30 mouse cellular contexts compared by ENCODE assay signal in genomic region chr9:108395427-108395826, GRCm38 (mm10). TPM values are rescaled to one million over a fixed set of nuclear protein-coding genes. Genes with fewer than 3 reads are reported as not detected.
DNase-seq lines count a peak whose midpoint lies in the region; ATAC-seq and TF ChIP-seq lines count a peak whose summit lies in the region.
"Had no signal": no experiment of that assay in that cellular context is flagged by ENCODE, and none has a peak within 500 bp of the region (broad histone marks: within the 10 kb centered on the region; RNA-seq: fewer than 3 reads in every experiment).

No protein-coding gene starts in this region.

- dilution Hi-C loops in CH12.LX (cut with MboI; ENCODE audit: extremely low pct_ligation_motif_present, extremely low pct_unique_long_range_greater_than_20kb, low sequenced_read_pairs): no loop called here

- no peak for DNase-seq in liver, embryonic 13.5 days
- DNase-seq in liver, embryonic 11.5 days (ENCODE audit: low spot score): no peak
- no peak for DNase-seq in CH12.LX (ENCODE audit: extremely low read depth)
- no peak for DNase-seq in MEL (ENCODE audit: low read depth, low spot score)
- DNase-seq in adrenal gland, postnatal 25 days: no peak
- DNase-seq: adrenal gland, adult 8-10 months; adrenal gland, postnatal 14 days; B cell, adult 2 months; cerebellum, adult 11 months; cerebellum, adult 18-20 months; cerebellum, adult 8-10 months; cerebellum, adult 9-11 months; cerebellum, postnatal 14 days; cerebellum, postnatal 36 days; embryo, embryonic 11 days; forebrain, postnatal 0 days had no signal

- no peaks in the 10 kb centered on the region for H3K4me1 ChIP-seq in liver, embryonic 13.5 days (replicated peaks)
- no peaks in the 10 kb centered on the region for H3K4me1 ChIP-seq in liver, embryonic 11.5 days (replicated peaks; ENCODE audit: control insufficient read depth, insufficient read depth, low read length)
- H3K4me1 ChIP-seq in CH12.LX (ENCODE audit: control insufficient read depth in 1 of 2, insufficient read depth in 2 of 2) (no peaks in the 10 kb centered on the region), MEL (ENCODE audit: control insufficient read depth in 1 of 2, insufficient read depth in 2 of 2, low read length in 2 of 2) (peaks cover 0 to 3% of the 10 kb centered on the region in 2 experiments; a peak in 2 of 4 replicates)
- H3K4me1 ChIP-seq: embryonic facial prominence, embryonic 13.5 days; embryonic facial prominence, embryonic 15.5 days; forebrain, embryonic 15.5 days had no signal

- WGBS in liver, embryonic 13.5 days (ENCODE audit: insufficient replicate concordance): 83% methylated on average over 1 of the region's 1 CpGs
- 82% methylated on average over 1 of the region's 1 CpGs for WGBS in liver, embryonic 11.5 days

- in situ Hi-C loops in CH12.LX (cut with MboI; ENCODE audit: low pct_ligation_motif_present, low pct_unique_long_range_greater_than_20kb, low sequenced_read_pairs): no loop called here

- peak overlapping the region; percentile 10; the same call in 1 of the 2 replicates for H3K27ac ChIP-seq in liver, embryonic 13.5 days
- no peak overlapping the region for H3K27ac ChIP-seq in liver, embryonic 11.5 days (ENCODE audit: low read depth, low read length)
- H3K27ac ChIP-seq in CH12.LX (ENCODE audit: insufficient read depth, low read depth): no peak overlapping the region
- no peak overlapping the region for H3K27ac ChIP-seq in MEL (ENCODE audit: control insufficient read depth, low read depth, low read length)
- H3K27ac ChIP-seq: embryonic facial prominence, embryonic 13.5 days; embryonic facial prominence, embryonic 15.5 days; forebrain, embryonic 13.5 days; forebrain, embryonic 15.5 days had no signal

- no peak overlapping the region for H3K9ac ChIP-seq in liver, embryonic 13.5 days
- H3K9ac ChIP-seq in liver, embryonic 11.5 days (ENCODE audit: low read depth, low read length): no peak overlapping the region
- H3K9ac ChIP-seq in CH12.LX (ENCODE audit: insufficient read depth, low read depth) (no peak overlapping the region), MEL (ENCODE audit: control insufficient read depth, low read depth, low read length, poor library complexity, severe bottlenecking) (no peak overlapping the region)
- H3K9ac ChIP-seq: embryonic facial prominence, embryonic 13.5 days; embryonic facial prominence, embryonic 15.5 days; forebrain, embryonic 13.5 days; forebrain, embryonic 15.5 days; forebrain, postnatal 0 days had no signal

- peaks cover 33% of the 10 kb centered on the region for H3K36me3 ChIP-seq in liver, embryonic 13.5 days
- peaks cover 26% of the 10 kb centered on the region for H3K36me3 ChIP-seq in liver, embryonic 11.5 days (ENCODE audit: control insufficient read depth, insufficient read depth, low read length)
- H3K36me3 ChIP-seq in CH12.LX (replicated peaks in 1 of 2; ENCODE audit: control insufficient read depth in 1 of 2, insufficient read depth in 1 of 2, low read length in 1 of 2): peaks cover 15 to 31% of the 10 kb centered on the region in 2 experiments
- H3K36me3 ChIP-seq in MEL (ENCODE audit: control insufficient read depth in 1 of 2, insufficient read depth in 2 of 2, low read length in 2 of 2): no peaks in the 10 kb centered on the region

- H3K27me3 ChIP-seq in liver, embryonic 13.5 days: no peaks in the 10 kb centered on the region
- no peaks in the 10 kb centered on the region for H3K27me3 ChIP-seq in liver, embryonic 11.5 days (replicated peaks; ENCODE audit: control insufficient read depth, insufficient read depth, low read length)
- H3K27me3 ChIP-seq in CH12.LX (replicated peaks) (no peaks in the 10 kb centered on the region), MEL (ENCODE audit: control insufficient read depth in 1 of 2, insufficient read depth in 2 of 2, low read length in 2 of 2) (no peaks in the 10 kb centered on the region)
- H3K27me3 ChIP-seq: embryonic facial prominence, embryonic 13.5 days; embryonic facial prominence, embryonic 15.5 days; forebrain, embryonic 13.5 days; forebrain, embryonic 15.5 days; Patski had no signal

- no peak for TF ChIP-seq EP300 in CH12.LX (IDR thresholded peaks at IDR 0.05; ENCODE audit: low read length)
- TF ChIP-seq EP300 in MEL (IDR thresholded peaks at IDR 0.05; ENCODE audit: low read depth in 1 of 2, low read length in 2 of 2): no peak

- H3K4me2 ChIP-seq in liver, embryonic 13.5 days: no peak overlapping the region
- no peak overlapping the region for H3K4me2 ChIP-seq in liver, embryonic 11.5 days
- H3K4me2 ChIP-seq in CH12.LX (ENCODE audit: insufficient read depth, low read depth, poor library complexity, severe bottlenecking): no peak overlapping the region
- H3K4me2 ChIP-seq: embryonic facial prominence, embryonic 13.5 days; embryonic facial prominence, embryonic 15.5 days; forebrain, embryonic 13.5 days; forebrain, embryonic 15.5 days had no signal

- no peak for ATAC-seq in liver, embryonic 13.5 days (ENCODE audit: low read depth)
- ATAC-seq in liver, embryonic 11.5 days (replicated peaks; ENCODE audit: low FRiP score): no peak
- ATAC-seq: activated CD4-positive, CD25-positive, alpha-beta regulatory T cell, adult 4 months; CD4-positive, CD25-positive, alpha-beta regulatory T cell, adult 4 months; forebrain, embryonic 13.5 days; forebrain, embryonic 15.5 days; forebrain, postnatal 0 days; Patski had no signal

- no peak for TF ChIP-seq RAD21 in CH12.LX (IDR thresholded peaks at IDR 0.05; ENCODE audit: low read depth, low read length)
- no peak for TF ChIP-seq RAD21 in MEL (IDR thresholded peaks at IDR 0.05; ENCODE audit: low read depth, low read length)

- H3K79me2 ChIP-seq in CH12.LX (replicated peaks; ENCODE audit: control insufficient read depth, extremely low read depth, insufficient read depth, poor library complexity, severe bottlenecking) (no peaks in the 10 kb centered on the region), MEL (ENCODE audit: control insufficient read depth, insufficient read depth, low read length, poor library complexity) (no peaks in the 10 kb centered on the region)

- no peak overlapping the region for H3K4me3 ChIP-seq in liver, embryonic 13.5 days (replicated peaks)
- H3K4me3 ChIP-seq in liver, embryonic 11.5 days (ENCODE audit: low read depth, low read length): no peak overlapping the region
- H3K4me3 ChIP-seq in CH12.LX (replicated peaks in 1 of 3; ENCODE audit: low read depth in 2 of 3, low read length in 2 of 3, poor library complexity in 1 of 3) (no peak overlapping the region), MEL (ENCODE audit: control insufficient read depth in 1 of 2, insufficient read depth in 1 of 2, low read depth in 2 of 2, low read length in 2 of 2) (no peak overlapping the region)
- H3K4me3 ChIP-seq: embryonic facial prominence, embryonic 13.5 days; embryonic facial prominence, embryonic 15.5 days; forebrain, embryonic 13.5 days; forebrain, embryonic 15.5 days had no signal

- H3K9me3 ChIP-seq in liver, embryonic 13.5 days (replicated peaks): no peaks in the 10 kb centered on the region
- no peaks in the 10 kb centered on the region for H3K9me3 ChIP-seq in liver, embryonic 11.5 days (ENCODE audit: control insufficient read depth, low read length)
- H3K9me3 ChIP-seq in CH12.LX (replicated peaks; ENCODE audit: low read length) (no peaks in the 10 kb centered on the region), MEL (replicated peaks; ENCODE audit: insufficient read depth, low read length) (no peaks in the 10 kb centered on the region)
- H3K9me3 ChIP-seq: embryonic facial prominence, embryonic 13.5 days; embryonic facial prominence, embryonic 15.5 days; forebrain, embryonic 13.5 days; forebrain, embryonic 15.5 days; G1E had no signal

- TF ChIP-seq POLR2A in CH12.LX (IDR thresholded peaks at IDR 0.05; ENCODE audit: low read depth, low read length): no peak
- no peak for TF ChIP-seq POLR2A in MEL (IDR thresholded peaks at IDR 0.05; ENCODE audit: control insufficient read depth in 1 of 2, insufficient read depth in 1 of 2, low read depth in 1 of 2, low read length in 2 of 2, poor library complexity in 1 of 2)

- TF ChIP-seq CTCF in CH12.LX (conservative IDR thresholded peaks at IDR 0.05 in 1 of 2, IDR thresholded peaks at IDR 0.05 in 1 of 2; ENCODE audit: low read depth in 2 of 2, low read length in 2 of 2) (no peak), MEL (IDR thresholded peaks at IDR 0.05 in 2 of 3, conservative IDR thresholded peaks at IDR 0.05 in 1 of 3; ENCODE audit: control insufficient read depth in 1 of 3, insufficient read depth in 1 of 3, low read depth in 2 of 3, low read length in 3 of 3, poor library complexity in 1 of 3, severe bottlenecking in 1 of 3) (no peak)

RNA-seq across cellular contexts. Expression of gene 1700102P08Rik, which starts 2.8 kb away (rescaled TPM):
- polyA plus RNA-seq in liver, embryonic 13.5 days (2015; fragmentation: Nextera tagmentation; extraction: Ambion mirVana): 0.47 and 0.68 TPM in 2 replicates
- polyA plus RNA-seq in liver, embryonic 11.5 days (2014; fragmentation: Nextera tagmentation; extraction: Ambion mirVana): 0.81 and 1.3 TPM in 2 replicates
- total RNA-seq in CH12.LX (2012; rRNA removed): 0.21 TPM in 2 replicates
- total RNA-seq in CH12.LX (2014; rRNA removed): 0.59 TPM in 1 of 2 replicates, not detected in the other
- 0.26 TPM in 1 of 2 replicates, not detected in the other for polyA plus RNA-seq in CH12.LX (2012; ENCODE audit: insufficient read length, low read depth)
- total RNA-seq in MEL (2012; rRNA removed): 0.69 and 0.92 TPM in 2 replicates
- polyA plus RNA-seq in MEL (2012; ENCODE audit: insufficient read depth in 1 of 2, insufficient read length in 2 of 2, low read depth in 1 of 2, low replicate concordance in 2 of 2, missing spikeins in 1 of 2): 1 to 10 TPM in 1 of 2 experiments, not detected in 1; 1.0 TPM
- 1.5 and 1.7 TPM in 2 replicates for total RNA-seq in adrenal gland, postnatal 25 days (2021)
- total RNA-seq: common myeloid progenitor, adult 5-6 weeks had no signal

RNA-seq across cellular contexts. Expression of gene Ccdc36, which starts 32.9 kb away (rescaled TPM):
- 0.30 and 0.35 TPM in 2 replicates for polyA plus RNA-seq in liver, embryonic 13.5 days (2015; fragmentation: Nextera tagmentation; extraction: Ambion mirVana)
- polyA plus RNA-seq in liver, embryonic 11.5 days (2014; fragmentation: Nextera tagmentation; extraction: Ambion mirVana): 0.82 and 0.88 TPM in 2 replicates
- total RNA-seq in CH12.LX (2012; rRNA removed) (0.04 TPM in 2 replicates), CH12.LX (2014; rRNA removed) (0.13 and 0.20 TPM in 2 replicates), MEL (2012; rRNA removed) (not detected in 2 replicates)
- polyA plus RNA-seq in CH12.LX (2012; ENCODE audit: insufficient read length, low read depth) (0.13 TPM in 1 of 2 replicates, not detected in the other), MEL (2012; ENCODE audit: insufficient read depth in 1 of 2, insufficient read length in 2 of 2, low read depth in 1 of 2, low replicate concordance in 2 of 2, missing spikeins in 1 of 2) (not detected)
- not detected in 2 replicates for total RNA-seq in adrenal gland, postnatal 25 days (2021)
- total RNA-seq: adrenal gland, adult 18-20 months; adrenal gland, postnatal 14 days had no signal
- polyA plus RNA-seq: activated CD4-positive, CD25-positive, alpha-beta regulatory T cell, adult 4 months; G1E; Patski had no signal

RNA-seq across cellular contexts. Expression of gene BC048562, which starts 40.9 kb away (rescaled TPM):
- polyA plus RNA-seq in liver, embryonic 13.5 days (2015; fragmentation: Nextera tagmentation; extraction: Ambion mirVana): not detected in 2 replicates
- polyA plus RNA-seq in liver, embryonic 11.5 days (2014; fragmentation: Nextera tagmentation; extraction: Ambion mirVana): not detected in 2 replicates
- total RNA-seq in CH12.LX (2012; rRNA removed) (not detected in 2 replicates), CH12.LX (2014; rRNA removed) (not detected in 2 replicates), MEL (2012; rRNA removed) (not detected in 2 replicates)
- polyA plus RNA-seq in CH12.LX (2012; ENCODE audit: insufficient read length, low read depth) (not detected in 2 replicates), MEL (2012; ENCODE audit: insufficient read depth in 1 of 2, insufficient read length in 2 of 2, low read depth in 1 of 2, low replicate concordance in 2 of 2, missing spikeins in 1 of 2) (not detected)
- not detected in 2 replicates for total RNA-seq in adrenal gland, postnatal 25 days (2021)
- total RNA-seq: adrenal gland, adult 18-20 months; adrenal gland, adult 8-10 months; adrenal gland, postnatal 14 days; adrenal gland, postnatal 4 days; common myeloid progenitor, adult 5-6 weeks; forebrain, postnatal 0 days had no signal
- polyA plus RNA-seq: activated CD4-positive, CD25-positive, alpha-beta regulatory T cell, adult 4 months; brain, embryonic 14.5 days; CD4-positive, CD25-positive, alpha-beta regulatory T cell, adult 4 months; embryonic facial prominence, embryonic 11.5 days; embryonic facial prominence, embryonic 13.5 days; embryonic facial prominence, embryonic 15.5 days; forebrain, embryonic 11.5 days; forebrain, embryonic 13.5 days; forebrain, embryonic 15.5 days; forebrain, postnatal 0 days; Patski had no signal

RNA-seq across cellular contexts. Expression of gene Usp4, which starts 47.8 kb away (rescaled TPM):
- polyA plus RNA-seq in liver, embryonic 13.5 days (2015; fragmentation: Nextera tagmentation; extraction: Ambion mirVana): 67.0 and 71.0 TPM in 2 replicates
- polyA plus RNA-seq in liver, embryonic 11.5 days (2014; fragmentation: Nextera tagmentation; extraction: Ambion mirVana): 114 and 122 TPM in 2 replicates
- total RNA-seq in CH12.LX (2012; rRNA removed): 72.8 and 74.6 TPM in 2 replicates
- 50.6 and 52.1 TPM in 2 replicates for total RNA-seq in CH12.LX (2014; rRNA removed)
- 86.3 and 93.5 TPM in 2 replicates for polyA plus RNA-seq in CH12.LX (2012; ENCODE audit: insufficient read length, low read depth)
- total RNA-seq in MEL (2012; rRNA removed): 85.4 and 88.4 TPM in 2 replicates
- 100 to 1,000 TPM in 1 of 2 experiments, not detected in 1; 128 TPM for polyA plus RNA-seq in MEL (2012; ENCODE audit: insufficient read depth in 1 of 2, insufficient read length in 2 of 2, low read depth in 1 of 2, low replicate concordance in 2 of 2, missing spikeins in 1 of 2)
- 113 and 114 TPM in 2 replicates for total RNA-seq in adrenal gland, postnatal 25 days (2021)

RNA-seq across cellular contexts. Expression of gene Gpx1, which starts 56.7 kb away (rescaled TPM):
- 6,829 and 6,884 TPM in 2 replicates for polyA plus RNA-seq in liver, embryonic 13.5 days (2015; fragmentation: Nextera tagmentation; extraction: Ambion mirVana)
- 2,990 and 3,052 TPM in 2 replicates for polyA plus RNA-seq in liver, embryonic 11.5 days (2014; fragmentation: Nextera tagmentation; extraction: Ambion mirVana)
- total RNA-seq in CH12.LX (2012; rRNA removed) (506 and 595 TPM in 2 replicates), CH12.LX (2014; rRNA removed) (750 and 883 TPM in 2 replicates), MEL (2012; rRNA removed) (1,163 and 1,351 TPM in 2 replicates)
- polyA plus RNA-seq in CH12.LX (2012; ENCODE audit: insufficient read length, low read depth) (694 and 813 TPM in 2 replicates), MEL (2012; ENCODE audit: insufficient read depth in 1 of 2, insufficient read length in 2 of 2, low read depth in 1 of 2, low replicate concordance in 2 of 2, missing spikeins in 1 of 2) (1,000 to 10,000 TPM; 1,085 to 1,266 TPM)
- total RNA-seq in adrenal gland, postnatal 25 days (2021): 711 and 722 TPM in 2 replicates
